Mouse (Mus musculus) lung, adult 2 months (tissue): ENCODE measurements around the gene Dst.

Experiments
- CTCF ChIP-seq: fragments of 200-500 bp; IDR thresholded peaks from 2 replicates; pipeline ENCODE4 v1.5.1; 2011; ENCODE audit warnings: mild to moderate bottlenecking, low read length, control low read depth; ENCODE audit not compliant: insufficient read depth
- POLR2A ChIP-seq: fragments of 200-500 bp; IDR thresholded peaks from 2 replicates; pipeline ENCODE4 v1.6.1; 2011; ENCODE audit warnings: low read depth, mild to moderate bottlenecking, control low read depth, low read length, borderline replicate concordance; ENCODE audit errors: extremely low read depth

DNA sequence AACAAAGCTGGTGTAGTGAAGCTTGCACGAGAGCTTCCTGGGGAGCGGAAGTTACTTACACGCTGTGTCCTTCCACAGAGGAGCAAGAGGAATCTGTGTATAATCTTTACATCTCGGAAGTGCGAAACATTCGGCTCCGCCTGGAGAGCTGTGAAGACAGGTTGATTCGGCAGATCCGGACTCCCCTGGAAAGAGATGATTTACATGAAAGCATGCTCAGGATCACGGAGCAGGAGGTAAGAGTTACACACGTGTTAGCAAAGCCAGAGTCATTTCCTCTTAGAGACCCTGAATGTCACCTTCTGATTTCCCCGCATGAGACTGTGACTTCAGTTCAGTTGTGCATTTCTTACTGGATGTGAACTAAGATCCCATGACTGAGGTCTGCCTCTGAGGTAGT lies 261.1 kb downstream of the Dst start:
- TF ChIP-seq CTCF (no peak), POLR2A (no peak)
